Mouse (Mus musculus) kidney, postnatal 4 days (tissue): ENCODE measurements at regions not wholly inside any gene's neighbourhood (a gene's known extent, or its start where the extent isn't known, plus 50 kb on each side); places are given as distances from the start of the nearest gene placed in this dataset.

Experiments used
- DNase-seq, 2 experiments: peaks; one replicate each; pipeline ENCODE4 v3.0.0; 2021; ENCODE audit warnings: mixed read lengths in 2 of 2

DNA sequence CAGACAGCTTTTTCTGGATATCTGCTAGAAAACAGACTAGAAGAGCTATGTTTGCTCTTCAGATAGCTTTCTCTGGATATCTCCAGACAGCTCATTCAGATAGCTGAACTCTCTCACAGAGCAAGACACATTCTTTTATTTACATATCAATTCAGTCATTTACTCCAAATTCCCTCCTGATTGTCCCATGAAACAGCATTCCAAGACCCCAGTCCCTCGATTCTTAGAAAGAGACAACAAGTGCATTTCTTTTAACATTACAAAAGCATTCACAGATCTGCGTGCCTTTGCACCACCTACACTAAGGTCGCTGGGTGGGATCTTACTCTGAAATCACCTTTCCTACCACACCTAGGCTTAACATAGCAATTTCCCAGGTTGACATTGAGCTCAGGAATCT lies 1039.5 kb upstream of the Ddx18 start:
- DNase-seq = no peak

DNA sequence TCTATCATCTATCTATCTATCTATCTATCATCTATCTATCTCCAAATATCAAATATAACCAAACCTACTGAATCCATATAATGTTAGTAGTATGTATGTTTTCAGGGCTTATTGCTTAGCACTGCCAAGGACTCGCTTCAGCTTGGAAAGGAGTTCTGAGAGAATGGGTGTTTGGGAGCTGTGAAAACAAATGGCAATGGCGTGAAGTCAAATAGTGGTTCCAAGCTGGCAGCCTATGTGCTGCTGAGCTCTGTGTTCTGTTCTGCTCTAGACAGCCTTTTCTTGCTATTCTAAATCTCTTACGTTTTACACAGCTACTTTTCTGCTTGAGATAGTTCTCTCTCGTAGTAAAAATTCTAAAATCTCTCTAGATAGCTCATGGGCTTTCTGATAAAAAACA lies 1008.2 kb upstream of the Ddx18 start:
- no peak for DNase-seq

DNA sequence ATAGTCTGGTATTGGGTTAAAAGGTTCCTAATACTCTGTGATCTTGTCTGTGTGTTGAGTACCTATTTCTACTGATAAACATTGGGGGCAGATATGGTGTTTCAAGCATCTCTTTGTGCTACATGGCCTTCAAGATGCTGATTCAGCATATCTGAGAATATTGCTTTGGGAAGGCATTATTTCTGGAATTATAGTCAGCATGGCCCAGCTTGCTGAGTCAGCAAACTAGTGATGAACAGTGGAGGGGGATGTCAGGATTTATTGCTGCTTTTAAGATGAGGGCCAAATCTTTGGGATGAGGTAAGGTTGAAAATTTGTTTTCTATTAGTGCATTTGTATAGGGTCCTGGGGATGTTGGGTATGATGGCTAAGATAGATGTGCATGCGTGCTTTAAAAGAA lies 983.8 kb upstream of the Ddx18 start:
- DNase-seq = no peak

DNA sequence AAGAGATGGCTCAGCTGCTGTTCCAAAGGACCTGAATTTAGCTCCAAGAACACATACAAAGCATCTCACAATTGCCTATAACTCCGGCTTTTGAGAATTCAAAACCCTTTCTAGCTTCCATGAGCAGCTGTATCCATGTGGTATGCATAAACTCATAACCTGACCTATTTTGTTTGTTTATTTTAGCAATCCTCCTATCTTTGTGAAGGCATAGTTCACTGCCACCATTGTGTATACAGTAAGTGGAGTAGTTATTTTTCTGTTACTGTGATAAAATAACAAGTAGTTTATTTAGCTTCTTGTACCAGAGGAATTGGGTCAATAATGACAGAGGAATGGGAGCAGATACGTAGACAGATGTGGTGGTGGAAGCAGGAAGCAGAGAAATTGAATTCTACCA lies 941.8 kb upstream of the Ddx18 start:
- DNase-seq = no peak

DNA sequence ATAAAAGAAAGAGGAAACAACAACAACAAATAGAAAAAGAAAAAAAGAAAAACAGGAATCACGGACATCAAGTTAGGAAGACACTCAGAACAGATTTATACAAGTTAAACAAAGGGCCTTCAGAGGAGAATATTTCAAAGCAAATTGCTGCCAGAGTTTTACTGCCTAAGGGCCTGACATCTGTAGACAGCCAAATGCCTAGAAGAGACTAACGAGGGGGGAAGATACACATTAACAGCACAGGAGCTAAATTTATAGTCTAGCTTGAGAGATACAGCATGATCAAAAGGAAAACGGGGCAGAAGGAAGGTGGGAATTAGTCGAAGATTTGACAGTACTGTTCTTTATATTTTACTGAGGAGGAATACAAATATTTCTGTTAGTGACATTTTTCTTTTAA lies 933.9 kb upstream of the Ddx18 start:
- DNase-seq = no peak

DNA sequence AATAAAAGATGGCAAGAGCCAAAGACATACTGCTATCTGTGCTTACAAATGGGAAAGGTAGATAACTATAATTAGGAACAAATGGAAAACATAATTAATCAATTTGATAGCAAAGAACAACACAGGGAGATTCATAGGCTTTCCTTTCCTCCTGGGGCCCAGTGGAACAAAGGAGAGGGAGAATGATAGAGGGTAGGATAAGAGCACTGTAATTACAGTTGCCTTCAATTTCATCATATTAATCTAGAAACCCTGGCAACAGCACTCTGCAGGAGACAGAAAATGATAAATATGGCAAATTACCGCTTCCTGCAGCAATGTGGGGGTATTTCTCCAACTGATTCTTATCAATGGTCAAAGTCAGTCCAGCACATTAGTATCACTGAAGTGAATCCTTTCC lies 910.2 kb upstream of the Ddx18 start:
- DNase-seq = no peak

DNA sequence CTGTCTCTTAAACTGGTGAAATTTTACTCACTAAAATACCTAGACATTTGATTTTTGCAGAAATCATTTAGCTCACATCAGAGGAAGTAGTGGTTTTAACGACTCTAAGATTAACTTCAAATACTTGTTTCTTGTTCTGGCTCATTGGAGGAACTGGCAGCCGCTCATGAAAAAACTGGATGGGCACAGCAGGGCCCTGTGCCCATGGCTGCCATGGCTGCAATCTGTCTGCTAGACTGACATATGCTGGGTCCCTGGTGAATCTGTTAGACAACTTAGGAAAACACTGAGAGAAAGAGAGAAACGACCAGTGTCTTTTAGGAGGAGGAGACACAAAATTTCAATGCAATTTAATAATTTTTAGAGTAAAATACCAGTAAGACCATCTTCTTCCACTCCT lies 896.1 kb upstream of the Ddx18 start:
- DNase-seq = no peak

DNA sequence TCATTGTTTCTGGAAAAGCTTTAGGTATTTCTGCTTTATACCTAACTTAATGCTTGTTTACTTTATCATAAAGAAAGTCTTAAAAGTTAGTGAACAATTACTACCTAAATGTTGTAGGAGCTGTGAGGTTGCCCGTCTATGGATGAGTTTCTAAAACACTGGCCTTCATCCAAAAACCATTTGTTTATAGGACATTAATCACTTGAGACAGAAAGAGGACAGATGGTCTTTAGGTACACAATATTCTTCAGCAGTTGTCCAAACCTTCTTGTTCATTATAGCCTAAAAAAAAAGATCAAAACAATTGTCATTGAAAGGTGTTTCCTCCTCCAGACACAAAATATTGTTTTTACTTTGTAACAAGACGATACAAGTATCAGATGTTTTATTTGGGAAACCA lies 891.3 kb upstream of the Ddx18 start:
- no peak for DNase-seq

DNA sequence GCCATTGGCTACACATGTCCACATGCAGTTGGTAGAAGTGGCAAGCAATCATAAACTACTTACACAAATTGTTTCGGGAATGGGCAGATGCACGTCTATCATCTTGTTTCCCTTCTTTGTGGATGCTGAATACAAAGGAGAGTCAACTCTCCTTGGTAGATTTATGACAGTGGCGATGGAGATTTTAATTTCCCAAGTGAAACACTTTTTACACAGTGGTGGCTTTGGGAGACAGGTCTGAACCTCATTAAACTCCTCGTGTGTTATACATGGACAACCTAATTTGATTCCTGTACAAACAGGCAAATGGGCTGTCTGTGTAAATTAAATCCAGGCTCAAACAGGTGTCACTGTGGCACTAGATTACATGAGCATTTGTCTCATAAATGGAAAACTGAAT lies 887.1 kb upstream of the Ddx18 start:
- DNase-seq = no peak

DNA sequence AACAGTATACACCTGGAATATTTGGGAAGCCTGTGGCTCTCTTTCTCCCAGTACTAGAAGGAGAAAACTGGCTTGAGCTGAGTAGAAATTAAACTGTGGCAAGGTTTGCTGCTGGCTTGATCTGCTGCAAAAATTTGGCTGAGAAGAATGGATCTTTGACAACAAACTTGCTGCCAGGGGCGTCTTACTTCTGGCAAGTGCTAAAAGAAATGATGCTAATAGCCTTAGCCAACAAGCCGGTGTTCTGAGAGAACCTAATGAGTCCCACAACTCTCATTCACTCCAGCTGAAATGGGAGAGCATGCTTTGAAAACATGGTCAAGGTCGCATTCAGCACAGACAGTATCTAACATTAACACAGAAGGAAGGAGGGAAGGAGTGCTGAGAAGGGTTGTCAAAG lies 885.8 kb upstream of the Ddx18 start:
- DNase-seq = no peak

DNA sequence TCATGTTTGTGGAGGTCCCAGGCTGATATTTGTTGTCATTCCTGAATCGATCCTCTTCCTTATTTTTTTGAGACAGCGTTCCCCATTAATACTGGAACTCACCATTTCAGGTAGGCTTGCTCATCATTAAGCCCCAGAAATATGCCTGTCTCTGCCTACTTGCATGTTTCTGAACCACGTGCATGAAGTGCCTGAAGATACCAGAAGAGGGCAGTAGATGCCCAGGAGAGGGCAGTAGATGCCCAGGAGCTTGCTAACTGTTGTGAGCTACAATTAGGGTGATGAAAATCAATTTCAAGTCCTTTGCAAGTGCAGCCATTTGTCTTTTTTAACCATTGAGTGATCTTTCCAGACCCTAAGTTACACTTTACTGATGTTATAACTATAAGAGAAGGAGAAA lies 871.6 kb upstream of the Ddx18 start:
- peak; percentile 22 to 34 for DNase-seq

DNA sequence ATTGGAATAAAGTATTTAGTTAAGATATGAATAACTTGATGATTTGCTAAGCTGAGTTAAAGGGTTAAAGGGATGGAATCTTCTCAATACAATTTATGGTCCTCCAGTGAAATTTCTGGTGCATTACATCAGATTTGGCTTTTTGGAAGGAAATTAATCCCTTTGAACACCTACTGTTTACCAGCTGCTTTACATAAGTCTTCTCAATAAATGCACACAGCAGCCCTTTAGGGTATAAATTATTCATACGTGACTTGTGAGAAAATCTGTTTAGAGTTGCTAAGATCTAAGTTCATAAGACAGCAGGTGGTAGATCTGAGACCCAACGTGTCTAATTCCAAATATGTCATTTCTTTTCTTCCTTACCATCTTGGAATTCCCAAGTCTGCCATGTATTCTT lies 855.7 kb upstream of the Ddx18 start:
- DNase-seq = no peak

DNA sequence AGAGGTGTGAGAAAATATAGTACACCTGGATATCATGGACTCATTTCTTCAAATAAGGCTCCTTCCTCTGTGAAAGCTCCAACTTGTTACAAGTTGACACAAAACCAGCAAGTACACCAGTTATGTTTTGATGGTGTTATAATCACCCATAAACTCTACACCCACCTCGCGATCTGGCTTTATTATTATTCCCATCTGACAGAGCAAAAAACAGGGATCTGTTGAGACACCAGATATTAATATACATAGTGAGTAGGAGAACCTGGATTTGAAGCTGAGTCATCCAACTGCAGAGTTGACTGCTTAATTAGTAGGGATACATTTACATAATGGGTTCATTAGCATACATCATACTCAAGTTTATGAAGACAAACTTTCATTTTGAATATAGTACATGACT lies 828.6 kb upstream of the Ddx18 start:
- DNase-seq = no peak

DNA sequence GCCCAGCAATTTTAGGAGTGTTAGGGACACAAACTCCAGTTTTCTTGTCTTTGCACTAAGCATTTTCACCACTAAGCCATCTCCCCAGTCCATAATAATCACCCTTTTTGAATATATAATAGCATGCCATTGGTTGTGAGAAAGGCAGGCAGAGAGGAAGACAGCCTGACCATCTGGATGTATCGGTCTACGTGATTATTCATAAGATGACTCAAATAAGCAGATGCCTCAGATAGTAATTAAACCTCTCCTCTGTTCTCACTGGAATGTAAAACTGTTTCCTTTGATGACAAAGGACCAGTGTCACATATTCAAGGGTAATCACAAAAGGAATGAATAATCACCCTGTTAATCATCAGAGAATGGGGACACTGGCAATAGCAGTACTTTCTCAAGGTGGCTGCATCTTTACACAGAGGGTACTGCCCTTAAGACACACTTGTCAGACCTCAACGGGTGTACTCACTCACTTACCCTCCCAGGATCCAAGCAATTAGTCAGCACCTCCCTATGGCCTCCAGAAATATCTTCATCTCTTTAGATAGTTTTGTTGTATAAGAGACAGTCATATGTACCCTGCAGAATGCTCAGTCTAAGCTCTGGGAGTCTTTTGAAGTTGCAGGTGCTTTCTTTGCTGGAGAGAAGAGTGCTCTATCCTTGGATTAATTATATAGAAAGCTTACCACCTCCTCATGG lies 826.0 kb upstream of the Ddx18 start:
- DNase-seq = no peak

DNA sequence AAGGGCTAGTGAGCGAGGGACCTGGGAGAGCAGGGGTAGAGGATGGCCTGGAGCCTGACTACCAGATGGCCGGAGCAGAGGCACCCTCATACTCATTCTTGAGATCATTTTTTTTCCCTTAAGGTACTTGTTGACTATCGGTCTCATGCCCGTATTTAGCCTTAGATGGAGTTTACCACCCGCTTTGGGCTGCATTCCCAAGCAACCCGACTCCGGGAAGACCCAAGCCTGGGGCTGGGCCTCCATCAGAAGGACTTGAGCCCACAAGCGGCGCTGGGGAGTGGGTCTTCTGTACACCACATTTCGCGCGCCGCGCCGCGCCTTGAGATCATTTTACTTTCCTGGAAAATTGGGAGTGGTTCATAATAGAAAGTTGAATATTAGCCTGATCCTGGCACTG lies 789.2 kb upstream of the Ddx18 start:
- DNase-seq = peak; percentile 96 to 98

DNA sequence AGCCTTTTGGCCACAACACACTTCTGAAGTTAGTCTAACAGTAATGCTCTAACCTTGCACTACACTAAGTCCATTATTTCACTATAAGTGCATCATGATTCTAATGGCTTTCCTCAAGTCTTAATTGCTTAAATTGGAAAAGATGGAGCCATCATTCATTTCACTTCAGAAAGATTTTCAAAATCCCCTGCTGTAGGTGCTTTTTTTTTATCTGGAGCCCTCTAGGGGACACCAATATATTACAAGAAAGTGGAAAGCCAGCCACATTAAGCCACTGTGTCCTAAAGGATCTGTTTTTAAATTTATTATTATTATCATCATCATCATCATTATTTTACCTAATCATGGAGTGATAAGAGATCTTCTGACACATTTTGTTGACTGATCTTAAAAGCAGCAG lies 783.7 kb upstream of the Ddx18 start:
- no peak for DNase-seq

DNA sequence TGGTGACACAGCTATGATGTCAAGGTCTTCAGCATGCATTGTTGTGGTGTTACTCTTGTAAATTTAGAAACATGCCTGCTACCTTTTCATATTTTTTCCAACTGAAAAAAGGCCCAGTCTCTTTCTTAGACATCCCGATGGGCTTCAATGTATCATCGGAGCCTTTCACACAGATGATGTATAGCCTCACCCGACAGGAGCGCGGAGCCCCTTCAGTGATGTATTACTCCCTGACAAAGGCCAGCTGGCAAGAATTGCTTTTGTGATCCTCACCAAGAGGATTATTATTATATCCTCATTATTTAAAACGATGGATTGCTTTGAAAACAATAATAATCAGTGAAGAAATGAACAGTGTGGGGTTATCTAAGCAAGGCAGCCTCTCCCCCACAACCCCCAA lies 765.5 kb upstream of the Ddx18 start:
- peak; percentile 6 to 9 for DNase-seq

DNA sequence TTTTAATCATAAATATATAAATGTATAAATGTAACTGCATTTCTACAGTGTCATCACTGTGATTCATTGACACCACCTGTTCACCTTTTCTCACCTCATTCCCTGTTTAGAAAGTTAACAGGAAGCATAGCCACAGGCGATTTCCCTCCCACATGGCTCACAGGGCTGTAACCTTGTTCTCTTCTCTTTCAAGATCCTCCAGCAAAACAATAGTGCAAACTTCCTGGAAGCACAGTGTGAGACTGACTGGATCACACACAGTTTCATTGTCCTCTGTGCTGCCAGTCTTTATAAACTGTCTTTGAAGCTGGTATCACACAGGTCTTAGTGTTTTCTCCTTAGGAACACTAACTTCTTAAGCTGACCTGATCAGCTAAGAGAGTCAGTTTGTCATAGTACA lies 760.5 kb upstream of the Ddx18 start:
- DNase-seq = no peak
